Mouse (Mus musculus): Measurements from ENCODE around the gene Foxg1.

Foxg1 gene

GRCm38 (mm10) chr12:49382565-49383520, at the start of gene Foxg1:
TSS of gene Foxg1 (plus strand) at chr12:49382660.
- in situ Hi-C loops (cut with MseI, MboI) = loop anchor here (25.0 kb wide), 2 partner anchors 554 to 1579 kb away; no protein-coding TSS in a partner anchor

GRCm38 (mm10) chr12:49349697-49350096, 32.8 kb upstream of the Foxg1 start:
- in situ Hi-C loops (cut with MseI, MboI) = no loop called here

- in situ Hi-C loops (cut with MseI, MboI) = no loop called here
These were observed 13.5 kb upstream of the Foxg1 start for GRCm38 (mm10) chr12:49368931-49369330.

- in situ Hi-C loops (cut with MseI, MboI) = no loop called here
These were observed 10.3 kb upstream of the Foxg1 start for GRCm38 (mm10) chr12:49372170-49372569.

GRCm38 (mm10) chr12:49373176-49373575, 9.3 kb upstream of the Foxg1 start:
- in situ Hi-C loops (cut with MseI, MboI) = no loop called here

GRCm38 (mm10) chr12:49373821-49374605, 8.4 kb upstream of the Foxg1 start:
- in situ Hi-C loops (cut with MseI, MboI) = no loop called here

GRCm38 (mm10) chr12:49374606-49374995, 7.9 kb upstream of the Foxg1 start:
- in situ Hi-C loops (cut with MseI, MboI) = no loop called here

- in situ Hi-C loops (cut with MseI, MboI) = loop anchor here (25.0 kb wide), 2 partner anchors 562 to 1587 kb away; no protein-coding TSS in a partner anchor
These were observed 6.8 kb upstream of the Foxg1 start for GRCm38 (mm10) chr12:49375427-49376317.

- in situ Hi-C loops (cut with MseI, MboI) = loop anchor here (25.0 kb wide), 2 partner anchors 561 to 1586 kb away; no protein-coding TSS in a partner anchor
These were observed 6.0 kb upstream of the Foxg1 start for GRCm38 (mm10) chr12:49376318-49376992.

GRCm38 (mm10) chr12:49377281-49377970, 5.0 kb upstream of the Foxg1 start:
- in situ Hi-C loops (cut with MseI, MboI) = loop anchor here (25.0 kb wide), 2 partner anchors 560 to 1585 kb away; no protein-coding TSS in a partner anchor

- in situ Hi-C loops (cut with MseI, MboI) = loop anchor here (25.0 kb wide), 2 partner anchors 558 to 1583 kb away; no protein-coding TSS in a partner anchor
These were observed 3.5 kb upstream of the Foxg1 start for GRCm38 (mm10) chr12:49378920-49379319.

GRCm38 (mm10) chr12:49379446-49379845, 3.0 kb upstream of the Foxg1 start:
- in situ Hi-C loops (cut with MseI, MboI) = loop anchor here (25.0 kb wide), 2 partner anchors 558 to 1583 kb away; no protein-coding TSS in a partner anchor

- in situ Hi-C loops (cut with MseI, MboI) = loop anchor here (25.0 kb wide), 2 partner anchors 557 to 1582 kb away; no protein-coding TSS in a partner anchor
These were observed 2.0 kb upstream of the Foxg1 start for GRCm38 (mm10) chr12:49380442-49380841.

- in situ Hi-C loops (cut with MseI, MboI) = loop anchor here (25.0 kb wide), 2 partner anchors 556 to 1581 kb away; no protein-coding TSS in a partner anchor
These were observed 1.4 kb upstream of the Foxg1 start for GRCm38 (mm10) chr12:49381031-49381525.

GRCm38 (mm10) chr12:49381721-49382365, 617 bp upstream of the Foxg1 start:
- in situ Hi-C loops (cut with MseI, MboI) = loop anchor here (25.0 kb wide), 2 partner anchors 555 to 1580 kb away; no protein-coding TSS in a partner anchor

- in situ Hi-C loops (cut with MseI, MboI) = loop anchor here (25.0 kb wide), 2 partner anchors 554 to 1579 kb away; no protein-coding TSS in a partner anchor
These were observed 1.2 kb downstream of the Foxg1 start for GRCm38 (mm10) chr12:49383521-49384133.

- in situ Hi-C loops (cut with MseI, MboI) = loop anchor here (25.0 kb wide), 2 partner anchors 553 to 1578 kb away; no protein-coding TSS in a partner anchor
These were observed 1.9 kb downstream of the Foxg1 start for GRCm38 (mm10) chr12:49384295-49384875.

Data from mouse trophoblast stem cell (cell line).